Mouse (Mus musculus): ENCODE measurements around the gene Atxn1. TPM values are rescaled to one million over a fixed set of nuclear protein-coding genes. Genes with fewer than 3 reads are reported as not detected.

Atxn1 gene
- polyA plus RNA-seq, 1 experiment from 2014 or later, result 8.1 TPM

DNA sequence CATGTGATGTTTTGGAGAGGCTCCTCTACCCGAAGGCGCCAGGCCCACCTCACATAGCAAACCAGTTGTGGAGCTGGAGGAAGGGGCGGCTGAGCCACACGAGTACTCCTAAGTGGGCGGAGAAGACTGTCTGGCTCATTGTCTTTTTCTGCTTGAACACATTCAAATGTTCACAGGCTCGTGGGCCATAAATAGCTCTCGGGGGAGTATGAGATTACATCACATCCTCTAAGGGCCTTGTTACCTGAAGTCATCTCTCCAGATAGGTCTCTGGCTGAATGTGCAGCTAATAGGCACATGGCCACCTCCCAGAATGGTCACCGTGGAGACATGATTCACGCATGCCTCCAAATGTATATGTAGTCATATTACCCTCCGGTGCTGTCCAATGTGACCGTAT lies 350.0 kb downstream of the Atxn1 start:
- Histone ChIP-seq H3K4me1 (replicated peaks) (peaks cover 14% of the 10 kb centered on the region), H3K4me2 (no peak overlapping the region), H3K27me3 (no peaks in the 10 kb centered on the region), H3K9ac (no peak overlapping the region), H3K9me3 (replicated peaks) (no peaks in the 10 kb centered on the region), H3K4me3 (no peak overlapping the region), H3K27ac (no peak overlapping the region), H3K36me3 (no peaks in the 10 kb centered on the region)
- WGBS, result 57% methylated on average over 11 of the region's 11 CpGs
- ATAC-seq (replicated peaks; ENCODE audit: insufficient number of reproducible peaks, insufficient read depth, low FRiP score, low read depth), result no peak

DNA sequence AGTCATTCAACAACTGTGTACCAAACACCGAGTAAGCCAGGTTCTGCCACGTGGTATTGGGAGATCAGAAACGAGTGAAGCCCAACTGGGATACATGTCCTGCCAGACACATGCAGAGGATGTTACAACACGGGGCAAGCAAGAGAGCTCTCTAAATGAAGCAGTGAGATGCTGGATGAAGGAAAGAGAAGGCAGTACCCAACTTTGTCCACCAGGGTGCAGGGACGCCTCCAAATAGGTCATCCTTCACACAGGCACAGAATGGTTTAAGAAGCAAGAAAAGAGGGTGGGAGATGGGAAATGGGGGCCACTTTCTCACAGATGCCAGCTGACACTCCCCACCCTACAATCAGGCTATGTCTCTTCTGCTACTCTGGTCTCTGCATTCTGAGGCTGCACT lies 351.5 kb downstream of the Atxn1 start:
- H3K9ac ChIP-seq, result no peak overlapping the region
- no peak overlapping the region for H3K4me2 ChIP-seq
- H3K27me3 ChIP-seq, result no peaks in the 10 kb centered on the region
- H3K4me3 ChIP-seq, result no peak overlapping the region
- no peaks in the 10 kb centered on the region; the same call in 1 of the 2 replicates for H3K9me3 ChIP-seq (replicated peaks)
- 38% methylated on average over 5 of the region's 5 CpGs for WGBS
- no peaks in the 10 kb centered on the region for H3K36me3 ChIP-seq
- H3K27ac ChIP-seq, result no peak overlapping the region
- no peak for ATAC-seq (replicated peaks; ENCODE audit: insufficient number of reproducible peaks, insufficient read depth, low FRiP score, low read depth)
- H3K4me1 ChIP-seq (replicated peaks), result peaks cover 14% of the 10 kb centered on the region

- no peak overlapping the region for H3K4me2 ChIP-seq
- H3K4me1 ChIP-seq (replicated peaks), result peaks cover 14% of the 10 kb centered on the region
- no peak for ATAC-seq (replicated peaks; ENCODE audit: insufficient number of reproducible peaks, insufficient read depth, low FRiP score, low read depth)
- no peaks in the 10 kb centered on the region for H3K36me3 ChIP-seq
- H3K27ac ChIP-seq, result no peak overlapping the region
- no peak overlapping the region for H3K9ac ChIP-seq
- 64% methylated on average over 3 of the region's 3 CpGs for WGBS
- no peaks in the 10 kb centered on the region for H3K27me3 ChIP-seq
- H3K9me3 ChIP-seq (replicated peaks), result no peaks in the 10 kb centered on the region; the same call in 1 of the 2 replicates
- no peak overlapping the region for H3K4me3 ChIP-seq
Measured at GRCm38 (mm10) chr13:45611554-45611953, 353.3 kb downstream of the Atxn1 start.

DNA sequence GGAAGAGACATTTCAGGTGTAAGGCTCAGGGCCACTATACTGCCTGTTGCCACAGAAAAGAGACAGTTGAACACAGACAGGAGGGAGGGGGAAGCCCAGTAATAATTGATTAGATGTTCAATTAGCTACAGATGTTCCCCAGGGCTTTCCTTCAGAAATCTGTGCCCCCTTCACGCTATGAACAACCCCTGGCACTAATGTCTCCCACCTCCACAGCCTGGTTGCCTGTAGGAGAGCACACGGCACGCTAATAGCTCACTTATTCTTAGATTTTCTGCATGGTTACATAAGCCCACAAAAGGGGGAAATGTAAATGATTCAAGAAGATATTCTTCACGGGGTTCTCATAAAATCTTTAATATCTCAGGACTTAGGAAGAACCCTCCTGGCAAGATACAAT lies 355.3 kb downstream of the Atxn1 start:
- H3K9me3 ChIP-seq (replicated peaks), result no peaks in the 10 kb centered on the region; the same call in 1 of the 2 replicates

GRCm38 (mm10) chr13:45608593-45608992 lies 356.2 kb downstream of the Atxn1 start:
- Histone ChIP-seq H3K27ac (no peak overlapping the region), H3K9ac (no peak overlapping the region), H3K9me3 (replicated peaks) (no peaks in the 10 kb centered on the region; the same call in 1 of the 2 replicates), H3K4me3 (no peak overlapping the region), H3K4me1 (replicated peaks) (no peaks in the 10 kb centered on the region), H3K4me2 (no peak overlapping the region), H3K27me3 (no peaks in the 10 kb centered on the region), H3K36me3 (no peaks in the 10 kb centered on the region)
- 92% methylated on average over 5 of the region's 5 CpGs for WGBS
- ATAC-seq (replicated peaks; ENCODE audit: insufficient number of reproducible peaks, insufficient read depth, low FRiP score, low read depth), result no peak

More for the DNA sequence above, 355.3 kb downstream of the Atxn1 start:
- 84% methylated on average over 4 of the region's 4 CpGs for WGBS
- Histone ChIP-seq H3K36me3 (no peaks in the 10 kb centered on the region), H3K4me1 (replicated peaks) (peaks cover 2% of the 10 kb centered on the region; the same call in 1 of the 2 replicates), H3K4me3 (no peak overlapping the region), H3K27me3 (no peaks in the 10 kb centered on the region), H3K4me2 (no peak overlapping the region), H3K27ac (no peak overlapping the region), H3K9ac (no peak overlapping the region)
- ATAC-seq (replicated peaks; ENCODE audit: insufficient number of reproducible peaks, insufficient read depth, low FRiP score, low read depth), result no peak

GRCm38 (mm10) chr13:45607946-45608345 lies 356.9 kb downstream of the Atxn1 start:
- H3K27me3 ChIP-seq, result no peaks in the 10 kb centered on the region
- no peak overlapping the region for H3K9ac ChIP-seq
- H3K9me3 ChIP-seq (replicated peaks), result no peaks in the 10 kb centered on the region; the same call in 1 of the 2 replicates
- 56% methylated on average over 2 of the region's 2 CpGs for WGBS
- no peaks in the 10 kb centered on the region for H3K4me1 ChIP-seq (replicated peaks)
- no peak overlapping the region for H3K4me3 ChIP-seq
- no peak for ATAC-seq (replicated peaks; ENCODE audit: insufficient number of reproducible peaks, insufficient read depth, low FRiP score, low read depth)
- H3K27ac ChIP-seq, result no peak overlapping the region
- no peak overlapping the region for H3K4me2 ChIP-seq
- no peaks in the 10 kb centered on the region for H3K36me3 ChIP-seq

- no peaks in the 10 kb centered on the region; the same call in 1 of the 2 replicates for H3K9me3 ChIP-seq (replicated peaks)
Measured at GRCm38 (mm10) chr13:45603636-45604035, 361.2 kb downstream of the Atxn1 start.

GRCm38 (mm10) chr13:45600443-45600842 lies 364.4 kb downstream of the Atxn1 start:
- Histone ChIP-seq H3K4me2 (no peak overlapping the region), H3K4me1 (replicated peaks) (peaks cover 3% of the 10 kb centered on the region), H3K9ac (no peak overlapping the region), H3K9me3 (replicated peaks) (no peaks in the 10 kb centered on the region), H3K36me3 (no peaks in the 10 kb centered on the region), H3K4me3 (no peak overlapping the region), H3K27me3 (no peaks in the 10 kb centered on the region), H3K27ac (no peak overlapping the region)
- no peak for ATAC-seq (replicated peaks; ENCODE audit: insufficient number of reproducible peaks, insufficient read depth, low FRiP score, low read depth)
- WGBS, result 58% methylated on average over 6 of the region's 6 CpGs

More at GRCm38 (mm10) chr13:45603636-45604035, 361.2 kb downstream of the Atxn1 start:
- no peak for ATAC-seq (replicated peaks; ENCODE audit: insufficient number of reproducible peaks, insufficient read depth, low FRiP score, low read depth)
- Histone ChIP-seq H3K9ac (no peak overlapping the region), H3K27ac (no peak overlapping the region), H3K36me3 (no peaks in the 10 kb centered on the region), H3K4me3 (no peak overlapping the region), H3K4me2 (no peak overlapping the region), H3K27me3 (no peaks in the 10 kb centered on the region), H3K4me1 (replicated peaks) (no peaks in the 10 kb centered on the region)
- WGBS, result 85% methylated on average over 6 of the region's 6 CpGs

- WGBS, result 91% methylated on average over 2 of the region's 2 CpGs
- Histone ChIP-seq H3K9ac (no peak overlapping the region), H3K27me3 (no peaks in the 10 kb centered on the region), H3K4me3 (no peak overlapping the region), H3K4me2 (no peak overlapping the region), H3K36me3 (no peaks in the 10 kb centered on the region), H3K9me3 (replicated peaks) (no peaks in the 10 kb centered on the region), H3K27ac (no peak overlapping the region), H3K4me1 (replicated peaks) (peaks cover 5% of the 10 kb centered on the region)
- ATAC-seq (replicated peaks; ENCODE audit: insufficient number of reproducible peaks, insufficient read depth, low FRiP score, low read depth), result no peak
Measured at GRCm38 (mm10) chr13:45599831-45600230, 365.0 kb downstream of the Atxn1 start.

DNA sequence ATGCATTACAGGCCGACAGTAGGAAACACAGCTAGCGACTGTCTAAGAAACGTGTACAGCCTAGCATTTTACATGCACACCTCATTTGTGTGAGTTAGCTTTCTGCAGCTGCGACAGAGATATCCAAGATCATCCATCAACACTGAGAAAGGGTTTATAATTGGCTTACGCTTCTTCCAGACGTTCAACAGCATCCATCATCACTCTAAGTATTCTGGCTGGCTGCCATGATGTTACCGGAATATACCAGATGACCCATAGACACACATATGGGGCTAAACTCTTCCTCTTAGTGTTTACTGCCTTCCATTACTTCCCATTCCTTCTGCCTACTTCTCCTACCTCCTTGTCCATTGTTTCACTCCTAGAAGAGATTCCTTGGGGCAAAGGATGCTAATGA lies 369.4 kb downstream of the Atxn1 start:
- H3K9ac ChIP-seq, result no peak overlapping the region
- no peak overlapping the region for H3K4me3 ChIP-seq
- H3K9me3 ChIP-seq (replicated peaks), result no peaks in the 10 kb centered on the region
- no peaks in the 10 kb centered on the region for H3K27me3 ChIP-seq
- no peak overlapping the region for H3K27ac ChIP-seq
- H3K4me2 ChIP-seq, result no peak overlapping the region
- peaks cover 5% of the 10 kb centered on the region for H3K4me1 ChIP-seq (replicated peaks)
- WGBS, result 26% methylated on average over 7 of the region's 7 CpGs
- no peaks in the 10 kb centered on the region for H3K36me3 ChIP-seq
- no peak for ATAC-seq (replicated peaks; ENCODE audit: insufficient number of reproducible peaks, insufficient read depth, low FRiP score, low read depth)

- Histone ChIP-seq H3K36me3 (no peaks in the 10 kb centered on the region), H3K4me2 (no peak overlapping the region), H3K27ac (no peak overlapping the region), H3K4me1 (replicated peaks) (peaks cover 5% of the 10 kb centered on the region), H3K27me3 (no peaks in the 10 kb centered on the region), H3K4me3 (no peak overlapping the region), H3K9ac (no peak overlapping the region), H3K9me3 (replicated peaks) (no peaks in the 10 kb centered on the region)
- ATAC-seq (replicated peaks; ENCODE audit: insufficient number of reproducible peaks, insufficient read depth, low FRiP score, low read depth), result no peak
- WGBS, result 62% methylated on average over 1 of the region's 1 CpGs
Measured at GRCm38 (mm10) chr13:45593914-45594313, 370.9 kb downstream of the Atxn1 start.

DNA sequence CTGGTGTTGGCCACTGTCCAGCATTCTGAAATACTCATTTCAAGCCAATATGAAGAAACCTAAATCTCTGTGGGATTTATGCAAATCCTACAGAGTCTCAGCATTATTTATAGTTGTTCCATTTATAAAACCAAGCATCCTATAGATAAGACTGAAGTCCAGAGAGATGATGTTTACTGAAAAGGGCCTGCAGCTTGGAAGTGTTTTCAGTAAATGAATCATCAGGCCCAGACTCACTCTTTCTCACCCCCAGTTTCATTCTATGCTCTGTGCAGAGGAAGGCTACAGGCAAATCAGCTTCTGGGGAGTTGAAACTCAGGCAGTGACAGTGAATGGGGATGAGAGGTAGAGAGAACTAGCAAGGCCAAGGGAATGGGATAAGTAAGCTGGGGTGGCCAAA lies 373.9 kb downstream of the Atxn1 start:
- ATAC-seq (replicated peaks; ENCODE audit: insufficient number of reproducible peaks, insufficient read depth, low FRiP score, low read depth), result no peak
- H3K9me3 ChIP-seq (replicated peaks), result no peaks in the 10 kb centered on the region

More for the DNA sequence above, 373.9 kb downstream of the Atxn1 start:
- Histone ChIP-seq H3K27me3 (no peaks in the 10 kb centered on the region), H3K9ac (no peak overlapping the region), H3K4me3 (no peak overlapping the region), H3K27ac (no peak overlapping the region), H3K36me3 (no peaks in the 10 kb centered on the region), H3K4me2 (no peak overlapping the region), H3K4me1 (replicated peaks) (peaks cover 5% of the 10 kb centered on the region)
